Mouse (Mus musculus) embryonic fibroblast, embryonic 13.5 days (primary cell): ENCODE results near the gene Il11ra2.
"Not testable (repeated sequence)": the region's sequence is repeated elsewhere in the genome, so short reads cannot be mapped to it uniquely, and the experiment has no call there.

Experiments
- CTCF ChIP-seq: IDR thresholded peaks from 2 replicates; pipeline ENCODE4 v1.5.1; 2011; ENCODE audit warnings: mild to moderate bottlenecking, control low read depth, low read length, moderate library complexity, borderline replicate concordance; ENCODE audit not compliant: insufficient read depth
- POLR2A ChIP-seq: IDR thresholded peaks from 2 replicates; pipeline ENCODE4 v1.6.1; 2011; ENCODE audit warnings: low read depth, mild to moderate bottlenecking, control low read depth, low read length, moderate library complexity

GRCm38 (mm10) chr4:42654951-42655350 lies 6.7 kb downstream of the Il11ra2 start, which contains the start of gene Ccl27b:
- not testable (repeated sequence) for TF ChIP-seq POLR2A, CTCF
